Mouse (Mus musculus) embryonic facial prominence, embryonic 12.5 days (tissue): Measurements from ENCODE around the gene Tstd1. TPM values are rescaled to one million over a fixed set of nuclear protein-coding genes. Genes with fewer than 3 reads are reported as not detected.
A peak's percentile ranks its signal among the peaks of the same experiment; 100 is the strongest.

ENCODE experiments used
- ATAC-seq: fragments of 200-750 bp; cut with Nextera tagmentation; 2 replicates; pipeline ENCODE4 v1.8.0; 2017; ENCODE audit not compliant: insufficient number of reproducible peaks, insufficient read depth, low FRiP score, low TSS enrichment
- H3K27ac ChIP-seq: fragments of 300-500 bp; sonication (generic); 2 replicates; pipeline ENCODE4 v1.5.1; 2016; ENCODE audit warnings: mild to moderate bottlenecking
- H3K27me3 ChIP-seq: fragments of 300-500 bp; sonication (generic); 2 replicates; pipeline ENCODE4 v1.6.1; 2016; ENCODE audit warnings: mild to moderate bottlenecking, moderate library complexity
- H3K36me3 ChIP-seq: fragments of 300-500 bp; sonication (generic); 2 replicates; pipeline ENCODE4 v1.6.1; 2016; ENCODE audit warnings: mild to moderate bottlenecking
- H3K4me1 ChIP-seq: fragments of 300-500 bp; sonication (generic); 2 replicates; pipeline ENCODE4 v1.6.1; 2016
- H3K4me2 ChIP-seq: fragments of 300-500 bp; sonication (generic); replicated peaks from 2 replicates; pipeline ENCODE4 v1.6.1; 2016; ENCODE audit warnings: mild to moderate bottlenecking, moderate library complexity
- H3K4me3 ChIP-seq: fragments of 300-500 bp; sonication (generic); 2 replicates; pipeline ENCODE4 v1.5.1; 2016; ENCODE audit warnings: mild to moderate bottlenecking
- H3K9ac ChIP-seq: fragments of 300-500 bp; sonication (generic); 2 replicates; pipeline ENCODE4 v1.6.1; 2016; ENCODE audit warnings: mild to moderate bottlenecking, moderate library complexity
- H3K9me3 ChIP-seq: fragments of 300-500 bp; sonication (generic); 2 replicates; pipeline ENCODE4 v1.6.1; 2016; ENCODE audit warnings: mild to moderate bottlenecking, moderate library complexity
- WGBS: fragments of 180-500 bp; shearing (Covaris S2); methylation state at CpG from one replicate; pipeline ENCODE4 v1.1.7; 2016; 5-methylcytosine and 5-hydroxymethylcytosine counted together
- polyA plus RNA-seq: library from polyadenylated mRNA; unstranded; fragments of >200 nt; fragmentation: Nextera tagmentation; extraction: Ambion mirVana; gene quantifications from 2 replicates; pipeline ENCODE4 v1.2.1, GENCODE M21; 2016

Gene Tstd1
- polyA plus RNA-seq, result 5.8 and 7.6 TPM in 2 replicates

- no peak for ATAC-seq
- Histone ChIP-seq H3K36me3 (peaks cover 55% of the 10 kb centered on the region), H3K4me1 (no peaks in the 10 kb centered on the region)
Observed at GRCm38 (mm10) chr1:171418660-171419059, at the start of gene Tstd1. TSS of gene Tstd1 (plus strand) at chr1:171418872.

GRCm38 (mm10) chr1:171369845-171370556 is 48.7 kb upstream of the Tstd1 start, which contains the start of gene Nectin4:
TSS of gene Nectin4 (plus strand) at chr1:171370099.
- Histone ChIP-seq H3K27me3 (0 out of 2 replicates have a peak, but pooled peaks cover 4% of the 10 kb centered on the region), H3K9ac (no peak within 1 kb of the TSS), H3K36me3 (no peaks in the 10 kb centered on the region), H3K9me3 (no peaks in the 10 kb centered on the region), H3K4me1 (peaks cover 8% of the 10 kb centered on the region), H3K4me3 (peak within 1 kb of the TSS; percentile 15; the same call in 1 of the 2 replicates), H3K4me2 (peak within 1 kb of the TSS; percentile 9; the same call in 1 of the 2 replicates), H3K27ac (no peak within 1 kb of the TSS)
- no peak for ATAC-seq
- WGBS, result 35% methylated on average over 20 of the region's 20 CpGs

More at GRCm38 (mm10) chr1:171418660-171419059, at the start of gene Tstd1:
- H3K27me3 ChIP-seq, result no peaks in the 10 kb centered on the region
- H3K9me3 ChIP-seq, result no peaks in the 10 kb centered on the region
- H3K4me3 ChIP-seq, result no peak within 1 kb of the TSS
- peak within 1 kb of the TSS; percentile 12; the same call in 1 of the 2 replicates for H3K27ac ChIP-seq
- no peak within 1 kb of the TSS for H3K9ac ChIP-seq
- no peak within 1 kb of the TSS for H3K4me2 ChIP-seq
- 86% methylated on average over 5 of the region's 5 CpGs for WGBS

- Histone ChIP-seq H3K9me3 (no peaks in the 10 kb centered on the region), H3K4me2 (no peak overlapping the region), H3K36me3 (no peaks in the 10 kb centered on the region), H3K27me3 (0 out of 2 replicates have a peak, but pooled peaks cover 4% of the 10 kb centered on the region), H3K4me3 (no peak overlapping the region), H3K4me1 (peaks cover 12% of the 10 kb centered on the region), H3K9ac (no peak overlapping the region), H3K27ac (no peak overlapping the region)
- no peak for ATAC-seq
- 19% methylated on average over 3 of the region's 3 CpGs for WGBS
Observed at GRCm38 (mm10) chr1:171372880-171373279, 45.8 kb upstream of the Tstd1 start.

GRCm38 (mm10) chr1:171373946-171374345 is 44.7 kb upstream of the Tstd1 start:
- no peak overlapping the region for H3K9ac ChIP-seq
- no peak for ATAC-seq
- no peak overlapping the region for H3K4me3 ChIP-seq
- 0 out of 2 replicates have a peak overlapping the region, but pooled peaks have one; percentile 12 for H3K27ac ChIP-seq
- peaks cover 12% of the 10 kb centered on the region for H3K4me1 ChIP-seq
- H3K27me3 ChIP-seq, result 0 out of 2 replicates have a peak, but pooled peaks cover 4% of the 10 kb centered on the region
- no peaks in the 10 kb centered on the region for H3K36me3 ChIP-seq
- 0% methylated on average over 4 of the region's 4 CpGs for WGBS
- no peak overlapping the region for H3K4me2 ChIP-seq
- H3K9me3 ChIP-seq, result no peaks in the 10 kb centered on the region

GRCm38 (mm10) chr1:171375646-171376097 is 43.0 kb upstream of the Tstd1 start:
- 35% methylated on average over 9 of the region's 9 CpGs for WGBS
- Histone ChIP-seq H3K4me1 (peaks cover 20% of the 10 kb centered on the region), H3K9ac (no peak overlapping the region), H3K4me2 (no peak overlapping the region), H3K27ac (no peak overlapping the region), H3K9me3 (no peaks in the 10 kb centered on the region), H3K27me3 (peaks cover 13% of the 10 kb centered on the region), H3K4me3 (no peak overlapping the region), H3K36me3 (no peaks in the 10 kb centered on the region)
- ATAC-seq, result peak; percentile 32; the same call in 1 of the 2 replicates

- Histone ChIP-seq H3K4me1 (peaks cover 19% of the 10 kb centered on the region), H3K27me3 (peaks cover 13% of the 10 kb centered on the region), H3K27ac (no peak overlapping the region), H3K4me3 (no peak overlapping the region), H3K9me3 (no peaks in the 10 kb centered on the region), H3K4me2 (no peak overlapping the region), H3K9ac (no peak overlapping the region), H3K36me3 (no peaks in the 10 kb centered on the region)
- no peak for ATAC-seq
- 86% methylated on average over 6 of the region's 6 CpGs for WGBS
Observed at GRCm38 (mm10) chr1:171378298-171378697, 40.4 kb upstream of the Tstd1 start.

GRCm38 (mm10) chr1:171379935-171380599 is 38.6 kb upstream of the Tstd1 start:
- H3K4me3 ChIP-seq, result peak overlapping the region; percentile 20
- no peak overlapping the region for H3K9ac ChIP-seq
- H3K27me3 ChIP-seq, result peaks cover 13% of the 10 kb centered on the region
- H3K4me2 ChIP-seq, result peak overlapping the region; percentile 43
- ATAC-seq, result peak; percentile 18; the same call in 1 of the 2 replicates
- no peak overlapping the region for H3K27ac ChIP-seq
- WGBS, result 5% methylated on average over 31 of the region's 31 CpGs
- no peaks in the 10 kb centered on the region for H3K9me3 ChIP-seq
- H3K4me1 ChIP-seq, result peaks cover 12% of the 10 kb centered on the region; the same call in 1 of the 2 replicates
- no peaks in the 10 kb centered on the region for H3K36me3 ChIP-seq

GRCm38 (mm10) chr1:171382096-171382620 is 36.5 kb upstream of the Tstd1 start:
- Histone ChIP-seq H3K9me3 (no peaks in the 10 kb centered on the region), H3K36me3 (no peaks in the 10 kb centered on the region), H3K4me1 (peaks cover 11% of the 10 kb centered on the region; the same call in 1 of the 2 replicates), H3K27me3 (peaks cover 13% of the 10 kb centered on the region), H3K4me3 (no peak overlapping the region), H3K4me2 (no peak overlapping the region), H3K27ac (no peak overlapping the region), H3K9ac (no peak overlapping the region)
- 79% methylated on average over 11 of the region's 11 CpGs for WGBS
- ATAC-seq, result no peak

GRCm38 (mm10) chr1:171384361-171384760 is 34.3 kb upstream of the Tstd1 start:
- no peak overlapping the region for H3K4me2 ChIP-seq
- WGBS, result 55% methylated on average over 9 of the region's 9 CpGs
- peaks cover 11% of the 10 kb centered on the region for H3K27me3 ChIP-seq
- H3K36me3 ChIP-seq, result no peaks in the 10 kb centered on the region
- H3K4me3 ChIP-seq, result no peak overlapping the region
- H3K9ac ChIP-seq, result no peak overlapping the region
- no peak overlapping the region for H3K27ac ChIP-seq
- H3K4me1 ChIP-seq, result peaks cover 12% of the 10 kb centered on the region; the same call in 1 of the 2 replicates
- no peaks in the 10 kb centered on the region for H3K9me3 ChIP-seq
- ATAC-seq, result no peak

GRCm38 (mm10) chr1:171385171-171385570 is 33.5 kb upstream of the Tstd1 start:
- Histone ChIP-seq H3K27ac (no peak overlapping the region), H3K27me3 (peaks cover 5% of the 10 kb centered on the region), H3K4me2 (no peak overlapping the region), H3K4me1 (peaks cover 7% of the 10 kb centered on the region; the same call in 1 of the 2 replicates), H3K4me3 (no peak overlapping the region), H3K9ac (no peak overlapping the region), H3K36me3 (no peaks in the 10 kb centered on the region), H3K9me3 (no peaks in the 10 kb centered on the region)
- ATAC-seq, result no peak
- WGBS, result 65% methylated on average over 9 of the region's 9 CpGs

- Histone ChIP-seq H3K4me1 (0 out of 2 replicates have a peak, but pooled peaks cover 4% of the 10 kb centered on the region), H3K4me2 (no peak overlapping the region), H3K4me3 (no peak overlapping the region), H3K27me3 (no peaks in the 10 kb centered on the region), H3K9ac (no peak overlapping the region), H3K27ac (no peak overlapping the region), H3K9me3 (no peaks in the 10 kb centered on the region), H3K36me3 (no peaks in the 10 kb centered on the region)
- WGBS, result 14% methylated on average over 6 of the region's 6 CpGs
- ATAC-seq, result no peak
Observed at GRCm38 (mm10) chr1:171387099-171387498, 31.6 kb upstream of the Tstd1 start.
